Mouse (Mus musculus) CH12.LX (cell line): ENCODE data around the gene Sall1. TPM values are rescaled to one million over a fixed set of nuclear protein-coding genes. Genes with fewer than 3 reads are reported as not detected.

Source experiments
- DNase-seq: peaks from one replicate; pipeline ENCODE4 v3.0.0-alpha.2; 2013; ENCODE audit errors: extremely low read depth
- H3K27ac ChIP-seq: 2 replicates; pipeline ENCODE4 v1.5.1; 2012; ENCODE audit warnings: low read depth, mild to moderate bottlenecking, control low read depth, moderate library complexity; ENCODE audit not compliant: insufficient read depth
- H3K27me3 ChIP-seq: replicated peaks from 2 replicates; pipeline ENCODE3; 2012; ENCODE audit warnings: inconsistent platforms
- H3K36me3 ChIP-seq, 2 experiments: replicated peaks in 1 of 2; 2 replicates each; pipeline versions ENCODE3 to v1.6.1; 2012; ENCODE audit warnings: inconsistent platforms in 1 of 2, low read length in 1 of 2, mild to moderate bottlenecking in 1 of 2, mixed read lengths in 1 of 2, moderate library complexity in 1 of 2; ENCODE audit not compliant: control insufficient read depth in 1 of 2, insufficient read depth in 1 of 2
- H3K4me1 ChIP-seq, 2 experiments: 2 replicates each; pipeline ENCODE4 v1.6.1; 2012; ENCODE audit warnings: inconsistent platforms in 1 of 2, moderate library complexity in 1 of 2; ENCODE audit not compliant: insufficient read depth in 2 of 2, control insufficient read depth in 1 of 2
- H3K4me2 ChIP-seq: 2 replicates; pipeline ENCODE4 v1.6.1; 2012; ENCODE audit warnings: low read depth, mild to moderate bottlenecking, control low read depth; ENCODE audit not compliant: poor library complexity, insufficient read depth, severe bottlenecking
- H3K4me3 ChIP-seq, 3 experiments: fragments of 150-350 bp in 1 of 3; sonication (generic) in 1 of 3; replicated peaks in 1 of 3; 2 replicates each; pipeline versions ENCODE3 to v1.5.1; 2011 to 2012; ENCODE audit warnings: low read depth in 2 of 3, low read length in 2 of 3, mild to moderate bottlenecking in 2 of 3, moderate library complexity in 2 of 3, control low read depth in 1 of 3, improper control_type of control experiment in 1 of 3, inconsistent platforms in 1 of 3, mixed read lengths in 1 of 3; ENCODE audit not compliant: poor library complexity in 1 of 3
- H3K79me2 ChIP-seq: replicated peaks from 2 replicates; pipeline ENCODE4 v1.6.1; 2012; ENCODE audit warnings: mild to moderate bottlenecking, moderate library complexity; ENCODE audit not compliant: control insufficient read depth, poor library complexity, insufficient read depth, severe bottlenecking; ENCODE audit errors: extremely low read depth
- H3K9ac ChIP-seq: 2 replicates; pipeline ENCODE4 v1.6.1; 2012; ENCODE audit warnings: low read depth, mild to moderate bottlenecking, control low read depth, moderate library complexity; ENCODE audit not compliant: insufficient read depth
- H3K9me3 ChIP-seq: replicated peaks from 2 replicates; pipeline ENCODE3; 2012; ENCODE audit warnings: low read length, inconsistent platforms, mixed read lengths
- BHLHE40 ChIP-seq: IDR thresholded peaks from 2 replicates; pipeline ENCODE4 v1.6.1; 2011; ENCODE audit warnings: mild to moderate bottlenecking, low read depth, low read length, improper control_type of control experiment
- CHD1 ChIP-seq: IDR thresholded peaks from 2 replicates; pipeline ENCODE4 v1.6.1; 2012; ENCODE audit warnings: low read depth, low read length, improper control_type of control experiment, inconsistent platforms
- CHD2 ChIP-seq: IDR thresholded peaks from 2 replicates; pipeline ENCODE4 v1.6.1; 2011; ENCODE audit warnings: low read length, improper control_type of control experiment
- E2F4 ChIP-seq: IDR thresholded peaks from 2 replicates; pipeline ENCODE4 v1.6.1; 2011; ENCODE audit warnings: low read depth, low read length, improper control_type of control experiment; ENCODE audit not compliant: insufficient replicate concordance
- EP300 ChIP-seq: IDR thresholded peaks from 2 replicates; pipeline ENCODE4 v1.6.1; 2011; ENCODE audit warnings: low read length, improper control_type of control experiment
- ETS1 ChIP-seq: conservative IDR thresholded peaks from 2 replicates; pipeline ENCODE4 v1.6.1; 2012; ENCODE audit warnings: low read depth, mild to moderate bottlenecking, inconsistent platforms, low read length, improper control_type of control experiment, moderate library complexity
- HCFC1 ChIP-seq: IDR thresholded peaks from 2 replicates; pipeline ENCODE4 v1.6.1; 2012; ENCODE audit warnings: low read depth, mild to moderate bottlenecking, inconsistent platforms, low read length, improper control_type of control experiment
- IRF4 ChIP-seq: IDR thresholded peaks from 2 replicates; pipeline ENCODE4 v1.6.1; 2014; ENCODE audit warnings: low read depth, mild to moderate bottlenecking, inconsistent platforms, low read length, improper control_type of control experiment
- JUN ChIP-seq: IDR thresholded peaks from 2 replicates; pipeline ENCODE4 v1.6.1; 2011; ENCODE audit warnings: low read depth, mild to moderate bottlenecking, low read length, improper control_type of control experiment, moderate library complexity; ENCODE audit not compliant: insufficient read depth
- JUND ChIP-seq: conservative IDR thresholded peaks from 2 replicates; pipeline ENCODE4 v1.6.1; 2011; ENCODE audit warnings: low read depth, low read length, improper control_type of control experiment
- KAT2A ChIP-seq: IDR thresholded peaks from 2 replicates; pipeline ENCODE4 v1.6.1; 2012; ENCODE audit warnings: low read length, improper control_type of control experiment, inconsistent platforms; ENCODE audit not compliant: insufficient replicate concordance
- MAFK ChIP-seq: IDR thresholded peaks from 2 replicates; pipeline ENCODE4 v1.6.1; 2011; ENCODE audit warnings: low read length, improper control_type of control experiment; ENCODE audit not compliant: insufficient replicate concordance
- MAZ ChIP-seq: IDR thresholded peaks from 2 replicates; pipeline ENCODE4 v1.6.1; 2012; ENCODE audit warnings: low read depth, mild to moderate bottlenecking, inconsistent platforms, low read length, improper control_type of control experiment, moderate library complexity
- MEF2A ChIP-seq: IDR thresholded peaks from 2 replicates; pipeline ENCODE4 v1.6.1; 2014; ENCODE audit warnings: low read depth, mild to moderate bottlenecking, inconsistent platforms, low read length, improper control_type of control experiment, borderline replicate concordance
- MXI1 ChIP-seq: IDR thresholded peaks from 2 replicates; pipeline ENCODE4 v1.6.1; 2011; ENCODE audit warnings: mild to moderate bottlenecking, low read depth, low read length, improper control_type of control experiment
- NRF1 ChIP-seq: IDR thresholded peaks from 2 replicates; pipeline ENCODE4 v1.6.1; 2014; ENCODE audit warnings: low read depth, mild to moderate bottlenecking, inconsistent platforms, low read length, improper control_type of control experiment, moderate library complexity
- PAX5 ChIP-seq: IDR thresholded peaks from 2 replicates; pipeline ENCODE4 v1.6.1; 2012; ENCODE audit warnings: low read length, inconsistent platforms, mixed read lengths
- POLR2A ChIP-seq: IDR thresholded peaks from 2 replicates; pipeline ENCODE4 v1.6.1; 2011; ENCODE audit warnings: low read depth, mild to moderate bottlenecking, improper control_type of control experiment, low read length
- POLR2AphosphoS2 ChIP-seq: IDR thresholded peaks from 2 replicates; pipeline ENCODE4 v1.6.1; 2011; ENCODE audit warnings: low read depth, low read length, improper control_type of control experiment
- SIN3A ChIP-seq: IDR thresholded peaks from 2 replicates; pipeline ENCODE4 v1.6.1; 2012; ENCODE audit warnings: low read length, improper control_type of control experiment, inconsistent platforms
- UBTF ChIP-seq: IDR thresholded peaks from 2 replicates; pipeline ENCODE4 v1.6.1; 2012; ENCODE audit warnings: low read depth, mild to moderate bottlenecking, inconsistent platforms, low read length, improper control_type of control experiment, moderate library complexity
- USF1 ChIP-seq: IDR thresholded peaks from 2 replicates; pipeline ENCODE4 v1.6.1; 2014; ENCODE audit warnings: low read depth, mild to moderate bottlenecking, inconsistent platforms, low read length, improper control_type of control experiment
- ZMIZ1 ChIP-seq: IDR thresholded peaks from 2 replicates; pipeline ENCODE4 v1.6.1; 2012; ENCODE audit warnings: low read depth, mild to moderate bottlenecking, inconsistent platforms, low read length, improper control_type of control experiment
- dilution Hi-C: fragments of 300-500 bp; cut with MboI; formaldehyde crosslinking; loops from 2 replicates; pipeline ENCODE4 v1.14.3; 2020; ENCODE audit warnings: low sequenced_read_pairs; ENCODE audit not compliant: extremely low pct_unique_long_range_greater_than_20kb, extremely low pct_ligation_motif_present
- in situ Hi-C: fragments of 300-500 bp; cut with MboI; formaldehyde crosslinking; loops from 3 replicates; pipeline ENCODE4 v1.14.3; 2019; ENCODE audit warnings: low sequenced_read_pairs, low pct_ligation_motif_present, low pct_unique_long_range_greater_than_20kb, mixed read lengths
- polyA plus RNA-seq: library from polyadenylated mRNA; unstranded; fragments of >175 nt; gene quantifications from 2 replicates; pipeline ENCODE4 v1.2.1, GENCODE M21; 2012; ENCODE audit warnings: low read depth; ENCODE audit not compliant: insufficient read length
- total RNA-seq, 2 experiments: library from RNA; depleted of rRNA; stranded (reverse); fragments of 300-350 nt in 1 of 2; fragments of >200 nt in 1 of 2; gene quantifications; 2 replicates each; pipeline ENCODE4 v1.2.3; 2012 to 2014

Gene Sall1
- total and polyA plus RNA-seq, 3 experiments, result not detected

DNA sequence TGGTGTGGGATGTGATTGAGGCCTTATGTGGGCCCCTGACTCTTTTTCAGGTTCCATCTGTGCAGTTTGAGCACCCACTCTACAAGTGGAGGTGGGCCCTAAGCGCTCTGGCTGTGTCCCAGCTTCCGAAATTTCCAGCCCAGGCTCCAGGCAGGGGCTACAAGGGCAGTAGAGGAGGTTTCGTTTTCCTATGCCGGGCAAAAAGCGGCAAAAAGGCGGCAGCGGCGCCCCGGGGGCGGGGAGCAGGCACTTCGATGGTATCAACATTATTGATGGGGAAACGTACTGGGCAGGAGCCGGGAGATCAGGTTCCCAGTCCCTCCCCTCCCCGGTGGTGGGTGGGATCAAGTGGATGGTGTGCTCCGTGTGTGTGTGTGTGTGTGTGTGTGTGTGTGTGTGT, 2.3 kb upstream of the Sall1 start:
- DNase-seq, result no peak

DNA sequence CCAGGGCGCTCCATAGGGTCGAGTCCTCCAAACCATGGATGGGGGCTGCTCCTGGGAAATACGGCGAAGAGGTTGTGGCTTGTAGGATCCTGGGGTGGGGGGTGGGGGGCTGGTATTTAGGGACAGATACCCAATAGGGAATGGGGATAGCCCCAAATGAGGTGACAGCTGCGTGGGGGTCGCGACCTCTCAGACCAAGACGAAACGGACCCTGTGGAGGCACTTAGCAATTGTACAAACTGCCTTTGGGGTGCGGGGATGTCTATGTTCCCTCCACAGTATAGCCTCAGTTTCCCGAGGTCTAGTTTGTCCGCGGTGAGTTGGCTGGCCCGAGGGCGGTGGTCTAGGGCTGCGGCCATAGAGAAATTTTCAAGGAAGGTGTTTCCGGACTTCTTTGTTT, 1.8 kb upstream of the Sall1 start:
- Histone ChIP-seq H3K4me2 (no peak overlapping the region), H3K9me3 (peaks cover 62% of the 10 kb centered on the region), H3K9ac (no peak overlapping the region), H3K27me3 (no peaks in the 10 kb centered on the region), H3K36me3 (no peaks in the 10 kb centered on the region), H3K4me1 (peaks cover 0 to 3% of the 10 kb centered on the region in 2 experiments; a peak in 1 of 4 replicates), H3K79me2 (no peaks in the 10 kb centered on the region), H3K27ac (no peak overlapping the region), H3K4me3 (no peak overlapping the region)
- TF ChIP-seq JUN, result no peak
- TF ChIP-seq POLR2AphosphoS2, result no peak
- no peak for TF ChIP-seq SIN3A
- TF ChIP-seq CHD1, result no peak
- TF ChIP-seq MAZ, result no peak
- no peak for TF ChIP-seq PAX5
- TF ChIP-seq MXI1, result no peak
- no peak for TF ChIP-seq KAT2A
- TF ChIP-seq EP300, result no peak
- dilution Hi-C loops (no loop called here), in situ Hi-C loops (no loop called here)
- DNase-seq, result no peak

More for the DNA sequence above, 2.3 kb upstream of the Sall1 start:
- H3K4me1 ChIP-seq, result peaks cover 0 to 3% of the 10 kb centered on the region in 2 experiments; a peak in 1 of 4 replicates
- H3K36me3 ChIP-seq, result no peaks in the 10 kb centered on the region
- dilution Hi-C loops (no loop called here), in situ Hi-C loops (no loop called here)
- TF ChIP-seq BHLHE40, result no peak
- no peak for TF ChIP-seq JUND
- TF ChIP-seq ZMIZ1, result no peak
- TF ChIP-seq SIN3A, result no peak
- TF ChIP-seq CHD2, result no peak
- TF ChIP-seq POLR2A, result no peak
- no peak for TF ChIP-seq USF1
- TF ChIP-seq IRF4, result no peak
- TF ChIP-seq ETS1, result no peak
- TF ChIP-seq MEF2A, result no peak
- no peak for TF ChIP-seq NRF1
- no peak for TF ChIP-seq MAZ
- TF ChIP-seq MXI1, result no peak
- TF ChIP-seq POLR2AphosphoS2, result no peak
- no peak for TF ChIP-seq E2F4
- no peak for TF ChIP-seq JUN
- TF ChIP-seq MAFK, result no peak
- TF ChIP-seq HCFC1, result no peak
- TF ChIP-seq UBTF, result no peak
- H3K79me2 ChIP-seq, result no peaks in the 10 kb centered on the region
- peaks cover 59% of the 10 kb centered on the region for H3K9me3 ChIP-seq
- H3K4me2 ChIP-seq, result no peak overlapping the region
- H3K4me3 ChIP-seq, result no peak overlapping the region
- H3K27me3 ChIP-seq, result no peaks in the 10 kb centered on the region
- no peak overlapping the region for H3K9ac ChIP-seq
- no peak overlapping the region for H3K27ac ChIP-seq
